Mouse (Mus musculus): Measurements from ENCODE around the gene Ccn1.

- TF ChIP-seq CTCF (IDR thresholded peaks at IDR 0.05; ENCODE audit: control insufficient read depth, insufficient read depth, insufficient replicate concordance, low read depth, low read length) (no peak), POLR2A (IDR thresholded peaks at IDR 0.05; ENCODE audit: control insufficient read depth, low read depth, low read length) (no peak)
Measured at GRCm38 (mm10) chr3:145641036-145641685, 8.6 kb downstream of the Ccn1 start.
